Mouse (Mus musculus): ENCODE data around the gene Hoxb3.

The Hoxb3 gene

GRCm38 (mm10) chr11:96341701-96342575, 18.8 kb downstream of the Hoxb3 start:
- DNase-seq, result no peak

- DNase-seq, result no peak
Measured at GRCm38 (mm10) chr11:96342576-96342930, 19.4 kb downstream of the Hoxb3 start.

GRCm38 (mm10) chr11:96343206-96343745, 20.1 kb downstream of the Hoxb3 start:
- no peak for DNase-seq

- DNase-seq, result no peak
Measured at GRCm38 (mm10) chr11:96344061-96344877, 21.1 kb downstream of the Hoxb3 start.

GRCm38 (mm10) chr11:96344878-96345159, 21.7 kb downstream of the Hoxb3 start:
- no peak for DNase-seq

GRCm38 (mm10) chr11:96345220-96345892, 22.2 kb downstream of the Hoxb3 start:
- no peak for DNase-seq

- no peak for DNase-seq
Measured at GRCm38 (mm10) chr11:96345893-96346806, 23.0 kb downstream of the Hoxb3 start.

- no peak for DNase-seq
Measured at GRCm38 (mm10) chr11:96346916-96347520, 23.9 kb downstream of the Hoxb3 start.

- no peak for DNase-seq
Measured at GRCm38 (mm10) chr11:96347717-96348116, 24.6 kb downstream of the Hoxb3 start.

- no peak for DNase-seq
Measured at GRCm38 (mm10) chr11:96348141-96348928, 25.2 kb downstream of the Hoxb3 start.

GRCm38 (mm10) chr11:96348988-96349387, 25.9 kb downstream of the Hoxb3 start:
- no peak for DNase-seq

GRCm38 (mm10) chr11:96349491-96350340, 26.6 kb downstream of the Hoxb3 start:
- DNase-seq, result no peak

GRCm38 (mm10) chr11:96350341-96350624, 27.2 kb downstream of the Hoxb3 start, which contains the start of gene Hoxb2:
Gene Hoxb2 (plus strand): TSS chr11:96350525.
- DNase-seq, result no peak

- no peak for DNase-seq
Measured at GRCm38 (mm10) chr11:96350791-96351190, 27.7 kb downstream of the Hoxb3 start.

- no peak for DNase-seq
Measured at GRCm38 (mm10) chr11:96351312-96351711, 28.2 kb downstream of the Hoxb3 start.

GRCm38 (mm10) chr11:96351831-96352230, 28.7 kb downstream of the Hoxb3 start:
- DNase-seq, result no peak

- no peak for DNase-seq
Measured at GRCm38 (mm10) chr11:96352691-96353521, 29.8 kb downstream of the Hoxb3 start.

GRCm38 (mm10) chr11:96353522-96353841, 30.4 kb downstream of the Hoxb3 start:
- DNase-seq, result no peak

GRCm38 (mm10) chr11:96353939-96354338, 30.8 kb downstream of the Hoxb3 start:
- DNase-seq, result no peak
